In genomic region chr1:194622677-194623076, GRCm38 (mm10) we compare ENCODE assay signal across 9 mouse cellular contexts. TPM values are rescaled to one million over a fixed set of nuclear protein-coding genes. Genes with fewer than 3 reads are reported as not detected.
DNase-seq lines count a peak whose midpoint lies in the region; ATAC-seq and TF ChIP-seq lines count a peak whose summit lies in the region.
"Had no signal": no experiment of that assay in that cellular context is flagged by ENCODE, and none has a peak within 500 bp of the region (broad histone marks: within the 10 kb centered on the region; RNA-seq: fewer than 3 reads in every experiment).

No protein-coding gene starts in this region.

- no peak overlapping the region for H3K27ac ChIP-seq in kidney, postnatal 0 days
- H3K27ac ChIP-seq in kidney, adult 2 months (ENCODE audit: insufficient read depth, low read depth, low read length), result no peak overlapping the region
- no peak overlapping the region for H3K27ac ChIP-seq in embryonic facial prominence, embryonic 15.5 days (replicated peaks)
- H3K27ac ChIP-seq in hindbrain, embryonic 15.5 days (replicated peaks), result peak overlapping the region; percentile 94

- no peaks in the 10 kb centered on the region for H3K9me3 ChIP-seq in kidney, postnatal 0 days (replicated peaks; ENCODE audit: low read length)
- H3K9me3 ChIP-seq in embryonic facial prominence, embryonic 15.5 days (replicated peaks), result no peaks in the 10 kb centered on the region
- no peaks in the 10 kb centered on the region for H3K9me3 ChIP-seq in hindbrain, embryonic 15.5 days
- H3K9me3 ChIP-seq: G1E had no signal

- ATAC-seq in kidney, postnatal 0 days (replicated peaks; ENCODE audit: low FRiP score, low read depth), result no peak
- no peak for ATAC-seq in embryonic facial prominence, embryonic 15.5 days (ENCODE audit: insufficient number of reproducible peaks, low FRiP score, low TSS enrichment, low read depth)
- ATAC-seq in hindbrain, embryonic 15.5 days (ENCODE audit: low FRiP score, low read depth), result no peak

- no peak for DNase-seq in kidney, postnatal 0 days (ENCODE audit: low spot score)
- no peak for DNase-seq in kidney, adult 2 months
- DNase-seq in retina, postnatal 1 day, result no peak
- DNase-seq in T-cell, adult 2 months (ENCODE audit: low spot score), result no peak
- DNase-seq in kidney, adult 9 months, result no peak

- H3K4me3 ChIP-seq in kidney, postnatal 0 days (replicated peaks; ENCODE audit: low read depth, low read length), result no peak overlapping the region
- no peak overlapping the region for H3K4me3 ChIP-seq in kidney, adult 2 months (ENCODE audit: insufficient read depth, low read depth, low read length)
- peak overlapping the region; percentile 79; the same call in 1 of the 2 replicates for H3K4me3 ChIP-seq in embryonic facial prominence, embryonic 15.5 days (replicated peaks)
- H3K4me3 ChIP-seq in hindbrain, embryonic 15.5 days, result peak overlapping the region; percentile 99
- H3K4me3 ChIP-seq in myocyte, result no peak overlapping the region

- H3K36me3 ChIP-seq in kidney, postnatal 0 days (ENCODE audit: insufficient read depth, low read length), result no peaks in the 10 kb centered on the region
- H3K36me3 ChIP-seq in kidney, adult 2 months (ENCODE audit: control insufficient read depth, insufficient read depth, low read length), result no peaks in the 10 kb centered on the region
- no peaks in the 10 kb centered on the region for H3K36me3 ChIP-seq in embryonic facial prominence, embryonic 15.5 days
- no peaks in the 10 kb centered on the region for H3K36me3 ChIP-seq in hindbrain, embryonic 15.5 days
- no peaks in the 10 kb centered on the region for H3K36me3 ChIP-seq in myocyte (ENCODE audit: control insufficient read depth, insufficient read depth)
- H3K36me3 ChIP-seq: G1E had no signal

- H3K4me2 ChIP-seq in kidney, postnatal 0 days (ENCODE audit: low read length), result peak overlapping the region; percentile 91
- H3K4me2 ChIP-seq in embryonic facial prominence, embryonic 15.5 days (replicated peaks), result peak overlapping the region; percentile 91
- peak overlapping the region; percentile 76 for H3K4me2 ChIP-seq in hindbrain, embryonic 15.5 days
- H3K4me2 ChIP-seq in myocyte (ENCODE audit: low read depth), result peak overlapping the region; percentile 77

- no peak for TF ChIP-seq POLR2A in kidney, adult 2 months (IDR thresholded peaks at IDR 0.05; ENCODE audit: low read depth, low read length)
- TF ChIP-seq POLR2A in myocyte (IDR thresholded peaks at IDR 0.05; ENCODE audit: insufficient read length, low read depth), result no peak

- WGBS in kidney, postnatal 0 days, result 74% methylated on average over 2 of the region's 2 CpGs
- WGBS in kidney, adult 2 months, result 71% methylated on average over 2 of the region's 2 CpGs
- WGBS in embryonic facial prominence, embryonic 15.5 days, result 31% methylated on average over 2 of the region's 2 CpGs
- 8% methylated on average over 2 of the region's 2 CpGs for WGBS in hindbrain, embryonic 15.5 days

- TF ChIP-seq CTCF in kidney, postnatal 0 days (IDR thresholded peaks at IDR 0.05; ENCODE audit: low read depth), result no peak
- no peak for TF ChIP-seq CTCF in kidney, adult 2 months (conservative IDR thresholded peaks at IDR 0.05; ENCODE audit: insufficient read depth, insufficient read length, low read depth, low read length)

- H3ac ChIP-seq in myocyte (ENCODE audit: control insufficient read depth, insufficient read length), result no peak overlapping the region

- H3K27me3 ChIP-seq in kidney, postnatal 0 days (ENCODE audit: insufficient read depth, low read length), result no peaks in the 10 kb centered on the region
- H3K27me3 ChIP-seq in kidney, adult 2 months (replicated peaks; ENCODE audit: control insufficient read depth, insufficient read depth, low read length), result no peaks in the 10 kb centered on the region
- no peaks in the 10 kb centered on the region for H3K27me3 ChIP-seq in embryonic facial prominence, embryonic 15.5 days
- no peaks in the 10 kb centered on the region for H3K27me3 ChIP-seq in hindbrain, embryonic 15.5 days
- no peaks in the 10 kb centered on the region for H3K27me3 ChIP-seq in myocyte (ENCODE audit: control insufficient read depth, insufficient read depth, insufficient read length)

- peaks cover 55% of the 10 kb centered on the region for H3K79me2 ChIP-seq in myocyte (ENCODE audit: control insufficient read depth, insufficient read depth)

- no peak overlapping the region for H3K9ac ChIP-seq in kidney, postnatal 0 days (ENCODE audit: low read depth, low read length)
- H3K9ac ChIP-seq in embryonic facial prominence, embryonic 15.5 days, result no peak overlapping the region
- peak overlapping the region; percentile 91 for H3K9ac ChIP-seq in hindbrain, embryonic 15.5 days

- peaks cover 12% of the 10 kb centered on the region for H3K4me1 ChIP-seq in kidney, postnatal 0 days (replicated peaks; ENCODE audit: insufficient read depth, low read length)
- peaks cover 27% of the 10 kb centered on the region for H3K4me1 ChIP-seq in kidney, adult 2 months (ENCODE audit: control insufficient read depth, insufficient read depth, low read length)
- H3K4me1 ChIP-seq in embryonic facial prominence, embryonic 15.5 days, result peaks cover 61% of the 10 kb centered on the region
- peaks cover 77% of the 10 kb centered on the region for H3K4me1 ChIP-seq in hindbrain, embryonic 15.5 days (replicated peaks)

TF ChIP-seq in myocyte, 11 proteins besides CTCF, POLR2A, EP300 and RAD21:
- no peak for TF ChIP-seq POLR2AphosphoS2 (IDR thresholded peaks at IDR 0.05; ENCODE audit: insufficient read length, low read depth)
- TF ChIP-seq SRF (IDR thresholded peaks at IDR 0.05; ENCODE audit: control insufficient read depth, insufficient read length, low read depth), result no peak
- no peak for TF ChIP-seq E2F4 (IDR thresholded peaks at IDR 0.05; ENCODE audit: insufficient read depth)
- peak in 2 of 3 experiments; percentile 43 to 44 for TF ChIP-seq MYOG (IDR thresholded peaks at IDR 0.05; ENCODE audit: control insufficient read depth in 1 of 3, insufficient read depth in 1 of 3, insufficient read length in 2 of 3, low read depth in 2 of 3)
- peak; percentile 57 to 90 (median 73) for TF ChIP-seq MYOD1 (IDR thresholded peaks at IDR 0.05; ENCODE audit: control insufficient read depth in 1 of 3, insufficient read length in 2 of 3, low read depth in 2 of 3)
- peak; percentile 6 for TF ChIP-seq TCF12 (IDR thresholded peaks at IDR 0.05; ENCODE audit: insufficient read depth, poor library complexity, severe bottlenecking)

RNA-seq across cellular contexts. Expression of gene Plxna2, which starts 4.7 kb away (rescaled TPM):
- polyA plus RNA-seq in kidney, postnatal 0 days (2015; fragmentation: Nextera tagmentation; extraction: Ambion mirVana), result 2.6 and 2.8 TPM in 2 replicates
- 5.1 and 5.9 TPM in 2 replicates for polyA plus RNA-seq in kidney, adult 2 months (2012; rRNA removed)
- 11.0 and 11.5 TPM in 2 replicates for polyA plus RNA-seq in embryonic facial prominence, embryonic 15.5 days (2015; fragmentation: Nextera tagmentation; extraction: Ambion mirVana)
- 30.7 and 32.8 TPM in 2 replicates for polyA plus RNA-seq in hindbrain, embryonic 15.5 days (2015; fragmentation: Nextera tagmentation; extraction: Ambion mirVana)
- polyA plus RNA-seq in myocyte (2012; fragmentation: generic; extraction: Trizol), result 3.6 TPM
- polyA plus RNA-seq: G1E had no signal

Comparison
In these comparisons a context has a peak if more than half of its experiments do, and no peak if none do; other contexts are left out.
1. H3K4me3 ChIP-seq: peak in embryonic facial prominence, embryonic 15.5 days (single experiment) and hindbrain, embryonic 15.5 days (single experiment); none in kidney, postnatal 0 days (single experiment), kidney, adult 2 months (single experiment) and myocyte (single experiment).
2. Peak in every context shown above with its lines, with median percentiles within 50 percentile points of each other: H3K4me2 ChIP-seq.